Mouse (Mus musculus): ENCODE measurements around the gene Clec2d. TPM values are rescaled to one million over a fixed set of nuclear protein-coding genes. Genes with fewer than 3 reads are reported as not detected.

Gene Clec2d
- 369 TPM for polyA plus RNA-seq (2014; fragmentation: Illumina TruSeq; extraction: RNeasy Lipid Tissue Mini Kit (QIAGEN cat#74804); ENCODE audit: insufficient read depth, low read depth, low replicate concordance)

GRCm38 (mm10) chr6:129180403-129181169, at the start of gene Clec2d:
TSS of gene Clec2d (plus strand) at chr6:129180615.

Other genes with a start within 250 kb of the Clec2d start
- not detected for gene Clec2g, start 246.2 kb upstream of the Clec2d start, polyA plus RNA-seq (2014; fragmentation: Illumina TruSeq; extraction: RNeasy Lipid Tissue Mini Kit (QIAGEN cat#74804); ENCODE audit: insufficient read depth, low read depth, low replicate concordance)
- gene Klrb1f, start 134.7 kb upstream of the Clec2d start, polyA plus RNA-seq (2014; fragmentation: Illumina TruSeq; extraction: RNeasy Lipid Tissue Mini Kit (QIAGEN cat#74804); ENCODE audit: insufficient read depth, low read depth, low replicate concordance), result 0.86 TPM
- gene Clec2e, start 79.7 kb upstream of the Clec2d start, polyA plus RNA-seq (2014; fragmentation: Illumina TruSeq; extraction: RNeasy Lipid Tissue Mini Kit (QIAGEN cat#74804); ENCODE audit: insufficient read depth, low read depth, low replicate concordance), result not detected
- gene Cd69, start 94.8 kb downstream of the Clec2d start, polyA plus RNA-seq (2014; fragmentation: Illumina TruSeq; extraction: RNeasy Lipid Tissue Mini Kit (QIAGEN cat#74804); ENCODE audit: insufficient read depth, low read depth, low replicate concordance), result 10.8 TPM
- not detected for gene 4922502D21Rik, start 151.2 kb downstream of the Clec2d start, polyA plus RNA-seq (2014; fragmentation: Illumina TruSeq; extraction: RNeasy Lipid Tissue Mini Kit (QIAGEN cat#74804); ENCODE audit: insufficient read depth, low read depth, low replicate concordance)
- 9.2 TPM for gene Clec12a, start 162.1 kb downstream of the Clec2d start, polyA plus RNA-seq (2014; fragmentation: Illumina TruSeq; extraction: RNeasy Lipid Tissue Mini Kit (QIAGEN cat#74804); ENCODE audit: insufficient read depth, low read depth, low replicate concordance)
- gene Clec12b, start 205.3 kb downstream of the Clec2d start, polyA plus RNA-seq (2014; fragmentation: Illumina TruSeq; extraction: RNeasy Lipid Tissue Mini Kit (QIAGEN cat#74804); ENCODE audit: insufficient read depth, low read depth, low replicate concordance), result 6.7 TPM
- 6.6 TPM for gene Clec1b, start 216.7 kb downstream of the Clec2d start, polyA plus RNA-seq (2014; fragmentation: Illumina TruSeq; extraction: RNeasy Lipid Tissue Mini Kit (QIAGEN cat#74804); ENCODE audit: insufficient read depth, low read depth, low replicate concordance)
- gene Clec9a, start 228.2 kb downstream of the Clec2d start, polyA plus RNA-seq (2014; fragmentation: Illumina TruSeq; extraction: RNeasy Lipid Tissue Mini Kit (QIAGEN cat#74804); ENCODE audit: insufficient read depth, low read depth, low replicate concordance), result 2.5 TPM